Mouse (Mus musculus): ENCODE data around the gene Hnrnpm.
"Not testable (repeated sequence)": the region's sequence is repeated elsewhere in the genome, so short reads cannot be mapped to it uniquely, and the experiment has no call there.

The Hnrnpm gene

GRCm38 (mm10) chr17:33669681-33670080, 17.0 kb downstream of the Hnrnpm start:
- DNase-seq (ENCODE audit: low read depth): no peak

- no peak for DNase-seq (ENCODE audit: low read depth)
Measured at GRCm38 (mm10) chr17:33666813-33667212, 19.8 kb downstream of the Hnrnpm start.

GRCm38 (mm10) chr17:33649781-33650475, 36.7 kb downstream of the Hnrnpm start:
- no peak for DNase-seq (ENCODE audit: low read depth)

GRCm38 (mm10) chr17:33645073-33645472, 41.6 kb downstream of the Hnrnpm start:
- no peak for DNase-seq (ENCODE audit: low read depth)

- DNase-seq (ENCODE audit: low read depth): no peak
Measured at GRCm38 (mm10) chr17:33644068-33644467, 42.6 kb downstream of the Hnrnpm start.

- DNase-seq (ENCODE audit: low read depth): no peak
Measured at GRCm38 (mm10) chr17:33639743-33640142, 46.9 kb downstream of the Hnrnpm start.

- DNase-seq (ENCODE audit: low read depth): no peak
Measured at GRCm38 (mm10) chr17:33637516-33638276, 49.0 kb downstream of the Hnrnpm start, which contains the start of gene Pram1. Pram1 (plus strand) TSS chr17:33638056.

GRCm38 (mm10) chr17:33637038-33637437, 49.6 kb downstream of the Hnrnpm start:
- no peak for DNase-seq (ENCODE audit: low read depth)

- DNase-seq (ENCODE audit: low read depth): no peak
Measured at GRCm38 (mm10) chr17:33631796-33632195, 54.9 kb downstream of the Hnrnpm start.

- no peak for DNase-seq (ENCODE audit: low read depth)
Measured at GRCm38 (mm10) chr17:33631236-33631635, 55.4 kb downstream of the Hnrnpm start.

- no peak for DNase-seq (ENCODE audit: low read depth)
Measured at GRCm38 (mm10) chr17:33630171-33630895, 56.3 kb downstream of the Hnrnpm start.

GRCm38 (mm10) chr17:33629487-33630125, 57.1 kb downstream of the Hnrnpm start:
- no peak for DNase-seq (ENCODE audit: low read depth)

- peak; percentile 97 for DNase-seq (ENCODE audit: low read depth)
Measured at GRCm38 (mm10) chr17:33628621-33629486, 57.8 kb downstream of the Hnrnpm start, which contains the start of gene Zfp414. Zfp414 (plus strand) TSS chr17:33629090.

GRCm38 (mm10) chr17:33627281-33627680, 59.4 kb downstream of the Hnrnpm start:
- no peak for DNase-seq (ENCODE audit: low read depth)

- DNase-seq (ENCODE audit: low read depth): not testable (repeated sequence)
Measured at GRCm38 (mm10) chr17:33613726-33614125, 72.9 kb downstream of the Hnrnpm start.

- no peak for DNase-seq (ENCODE audit: low read depth)
Measured at GRCm38 (mm10) chr17:33610548-33610947, 76.1 kb downstream of the Hnrnpm start.

- peak; percentile 15 for DNase-seq (ENCODE audit: low read depth)
Measured at GRCm38 (mm10) chr17:33607273-33607672, 79.4 kb downstream of the Hnrnpm start.

- no peak for DNase-seq (ENCODE audit: low read depth)
Measured at GRCm38 (mm10) chr17:33601947-33602346, 84.7 kb downstream of the Hnrnpm start.

GRCm38 (mm10) chr17:33600831-33601230, 85.8 kb downstream of the Hnrnpm start:
- DNase-seq (ENCODE audit: low read depth): no peak

GRCm38 (mm10) chr17:33599836-33600475, 86.7 kb downstream of the Hnrnpm start:
- no peak for DNase-seq (ENCODE audit: low read depth)

GRCm38 (mm10) chr17:33598506-33598905, 88.2 kb downstream of the Hnrnpm start:
- DNase-seq (ENCODE audit: low read depth): no peak
